Mouse (Mus musculus): ENCODE measurements at regions not wholly inside any gene's neighbourhood (a gene's known extent, or its start where the extent isn't known, plus 50 kb on each side); places are given as distances from the start of the nearest gene placed in this dataset.

GRCm38 (mm10) chr4:73335218-73336104, 69.4 kb downstream of the Gm11487 start:
- Histone ChIP-seq H3K4me2 (no peak overlapping the region), H3K27ac (no peak overlapping the region), H3K36me3 (no peaks in the 10 kb centered on the region), H3K4me1 (no peaks in the 10 kb centered on the region), H3K9ac (no peak overlapping the region), H3K4me3 (no peak overlapping the region), H3K9me3 (no peaks in the 10 kb centered on the region), H3K27me3 (no peaks in the 10 kb centered on the region)
- ATAC-seq (ENCODE audit: insufficient number of reproducible peaks, low FRiP score, low TSS enrichment, low read depth): 0 out of 2 replicates have a peak, but pooled peaks have one; percentile 35
- WGBS: 50% methylated on average over 2 of the region's 2 CpGs

Measured in limb, embryonic 15.5 days (tissue).